Mouse (Mus musculus) effector memory CD4-positive, alpha-beta T cell, adult 5 months (primary cell): ENCODE results near the gene Kif14. TPM values are rescaled to one million over a fixed set of nuclear protein-coding genes. Genes with fewer than 3 reads are reported as not detected.

Source experiments
- polyA plus RNA-seq: library from polyadenylated mRNA; unstranded; fragments of 100-300 nt; shearing (Covaris generic); gene quantifications from one replicate; pipeline ENCODE4 v1.2.1, GENCODE M21; 2017

Gene Kif14
- 0.09 TPM for polyA plus RNA-seq

GRCm38 (mm10) chr1:136466143-136466811, at the start of gene Kif14:
Gene Kif14, plus strand, starts transcription at chr1:136466343.

Other genes with a start within 250 kb of the Kif14 start
- gene Inava, start 232.1 kb upstream of the Kif14 start, polyA plus RNA-seq, result not detected
- not detected for gene Gpr25, start 205.5 kb upstream of the Kif14 start, polyA plus RNA-seq
- 25.5 TPM for gene Camsap2, start 120.2 kb upstream of the Kif14 start, polyA plus RNA-seq
- 14.2 TPM for gene Ddx59, start 51.1 kb upstream of the Kif14 start, polyA plus RNA-seq
- 38.0 TPM for gene Zfp281, start 158.6 kb downstream of the Kif14 start, polyA plus RNA-seq